Mouse (Mus musculus) MEL (cell line): ENCODE results near the gene Fam205a1. TPM values are rescaled to one million over a fixed set of nuclear protein-coding genes. Genes with fewer than 3 reads are reported as not detected.

ENCODE experiments used
- DNase-seq: peaks from one replicate; pipeline ENCODE4 v3.0.0; 2011; ENCODE audit warnings: low read depth, low spot score
- H3K27ac ChIP-seq: 2 replicates; pipeline ENCODE4 v1.5.1; 2012; ENCODE audit warnings: low read depth, mild to moderate bottlenecking, control low read depth, low read length, moderate library complexity; ENCODE audit not compliant: control insufficient read depth
- H3K27me3 ChIP-seq, 2 experiments: fragments of 150-350 bp in 1 of 2; sonication (generic) in 1 of 2; 2 replicates each; pipeline ENCODE4 v1.6.1; 2012; ENCODE audit warnings: low read length in 2 of 2, mild to moderate bottlenecking in 2 of 2, improper control_type of control experiment in 1 of 2, moderate library complexity in 1 of 2; ENCODE audit not compliant: insufficient read depth in 2 of 2, control insufficient read depth in 1 of 2
- H3K36me3 ChIP-seq, 2 experiments: 2 replicates each; pipeline ENCODE4 v1.6.1; 2012 to 2014; ENCODE audit warnings: low read length in 2 of 2, improper control_type of control experiment in 1 of 2, inconsistent platforms in 1 of 2, mild to moderate bottlenecking in 1 of 2; ENCODE audit not compliant: insufficient read depth in 2 of 2, control insufficient read depth in 1 of 2
- H3K4me1 ChIP-seq, 2 experiments: fragments of 150-350 bp in 1 of 2; sonication (generic) in 1 of 2; 2 replicates each; pipeline ENCODE4 v1.6.1; 2012; ENCODE audit warnings: low read length in 2 of 2, improper control_type of control experiment in 1 of 2, mild to moderate bottlenecking in 1 of 2; ENCODE audit not compliant: insufficient read depth in 2 of 2, control insufficient read depth in 1 of 2
- H3K4me3 ChIP-seq, 2 experiments: fragments of 150-350 bp in 1 of 2; sonication (generic) in 1 of 2; 2 replicates each; pipeline ENCODE4 v1.5.1; 2012; ENCODE audit warnings: low read depth in 2 of 2, low read length in 2 of 2, mild to moderate bottlenecking in 2 of 2, moderate library complexity in 2 of 2, control low read depth in 1 of 2, improper control_type of control experiment in 1 of 2; ENCODE audit not compliant: control insufficient read depth in 1 of 2, insufficient read depth in 1 of 2
- H3K79me2 ChIP-seq: 2 replicates; pipeline ENCODE4 v1.6.1; 2012; ENCODE audit warnings: mild to moderate bottlenecking, low read length, moderate library complexity; ENCODE audit not compliant: control insufficient read depth, poor library complexity, insufficient read depth
- H3K9ac ChIP-seq: 2 replicates; pipeline ENCODE4 v1.6.1; 2012; ENCODE audit warnings: low read depth, mild to moderate bottlenecking, control low read depth, low read length, moderate library complexity; ENCODE audit not compliant: control insufficient read depth, poor library complexity, severe bottlenecking
- H3K9me3 ChIP-seq: fragments of 150-350 bp; sonication (generic); replicated peaks from 2 replicates; pipeline ENCODE4 v1.6.1; 2012; ENCODE audit warnings: mild to moderate bottlenecking, low read length, improper control_type of control experiment, moderate library complexity; ENCODE audit not compliant: insufficient read depth
- BHLHE40 ChIP-seq: IDR thresholded peaks from 2 replicates; pipeline ENCODE4 v1.6.1; 2012; ENCODE audit warnings: low read depth, mild to moderate bottlenecking, inconsistent platforms, low read length, improper control_type of control experiment, borderline replicate concordance
- CHD2 ChIP-seq: IDR thresholded peaks from 2 replicates; pipeline ENCODE4 v1.6.1; 2011; ENCODE audit warnings: low read length, improper control_type of control experiment
- CTCF ChIP-seq, 3 experiments: IDR thresholded peaks in 2 of 3; conservative IDR thresholded peaks in 1 of 3; 2 replicates each; pipeline ENCODE4 v1.5.1; 2011 to 2012; ENCODE audit warnings: low read length in 3 of 3, low read depth in 2 of 3, mild to moderate bottlenecking in 2 of 3, improper control_type of control experiment in 1 of 3, inconsistent platforms in 1 of 3, mixed read lengths in 1 of 3, moderate library complexity in 1 of 3; ENCODE audit not compliant: control insufficient read depth in 1 of 3, insufficient read depth in 1 of 3, poor library complexity in 1 of 3, severe bottlenecking in 1 of 3
- E2F4 ChIP-seq: IDR thresholded peaks from 2 replicates; pipeline ENCODE4 v1.6.1; 2011; ENCODE audit warnings: low read depth, low read length, improper control_type of control experiment, borderline replicate concordance
- ELF1 ChIP-seq: IDR thresholded peaks from 2 replicates; pipeline ENCODE4 v1.6.1; 2014; ENCODE audit warnings: low read depth, mild to moderate bottlenecking, inconsistent platforms, low read length, improper control_type of control experiment, moderate library complexity
- GABPA ChIP-seq: IDR thresholded peaks from 2 replicates; pipeline ENCODE4 v1.6.1; 2012; ENCODE audit warnings: low read depth, mild to moderate bottlenecking, inconsistent platforms, low read length, improper control_type of control experiment, moderate library complexity
- MAFK ChIP-seq: IDR thresholded peaks from 2 replicates; pipeline ENCODE4 v1.6.1; 2011; ENCODE audit warnings: low read depth, mild to moderate bottlenecking, low read length, improper control_type of control experiment, borderline replicate concordance
- MXI1 ChIP-seq: IDR thresholded peaks from 2 replicates; pipeline ENCODE4 v1.6.1; 2011; ENCODE audit warnings: mild to moderate bottlenecking, low read depth, low read length, improper control_type of control experiment
- MYB ChIP-seq: IDR thresholded peaks from 2 replicates; pipeline ENCODE4 v1.6.1; 2011; ENCODE audit warnings: mild to moderate bottlenecking, low read depth, low read length, improper control_type of control experiment
- NELFE ChIP-seq: IDR thresholded peaks from 2 replicates; pipeline ENCODE4 v1.6.1; 2011; ENCODE audit warnings: low read depth, low read length, improper control_type of control experiment
- POLR2A ChIP-seq, 2 experiments: IDR thresholded peaks; 2 replicates each; pipeline ENCODE4 v1.6.1; 2011 to 2012; ENCODE audit warnings: low read length in 2 of 2, mild to moderate bottlenecking in 2 of 2, control low read depth in 1 of 2, improper control_type of control experiment in 1 of 2, low read depth in 1 of 2, moderate library complexity in 1 of 2; ENCODE audit not compliant: control insufficient read depth in 1 of 2, insufficient read depth in 1 of 2, poor library complexity in 1 of 2
- SMC3 ChIP-seq: IDR thresholded peaks from 2 replicates; pipeline ENCODE4 v1.6.1; 2011; ENCODE audit warnings: low read depth, low read length, improper control_type of control experiment
- TAL1 ChIP-seq: IDR thresholded peaks from 2 replicates; pipeline ENCODE4 v1.6.1; 2012; ENCODE audit warnings: mild to moderate bottlenecking, inconsistent platforms, low read length, moderate library complexity, mixed read lengths
- TBP ChIP-seq: IDR thresholded peaks from 2 replicates; pipeline ENCODE4 v1.8.0; 2011; ENCODE audit warnings: low read depth, low read length, improper control_type of control experiment
- TCF12 ChIP-seq: IDR thresholded peaks from 2 replicates; pipeline ENCODE4 v1.6.1; 2014; ENCODE audit warnings: low read depth, mild to moderate bottlenecking, inconsistent platforms, low read length, improper control_type of control experiment, moderate library complexity
- USF1 ChIP-seq: IDR thresholded peaks from 2 replicates; pipeline ENCODE4 v1.6.1; 2014; ENCODE audit warnings: low read depth, mild to moderate bottlenecking, inconsistent platforms, low read length, improper control_type of control experiment, moderate library complexity
- USF2 ChIP-seq, 2 experiments: IDR thresholded peaks; 2 replicates each; pipeline ENCODE4 v1.6.1; 2011 to 2012; ENCODE audit warnings: improper control_type of control experiment in 2 of 2, low read length in 2 of 2, borderline replicate concordance in 1 of 2, inconsistent platforms in 1 of 2, low read depth in 1 of 2, mild to moderate bottlenecking in 1 of 2; ENCODE audit not compliant: insufficient read depth in 1 of 2
- ZKSCAN1 ChIP-seq: IDR thresholded peaks from 2 replicates; pipeline ENCODE4 v1.6.1; 2012; ENCODE audit warnings: low read depth, mild to moderate bottlenecking, inconsistent platforms, low read length, improper control_type of control experiment, moderate library complexity
- polyA plus RNA-seq, 2 experiments: library from polyadenylated mRNA; stranded (reverse) in 1 of 2; unstranded in 1 of 2; fragments of >175 nt in 1 of 2; fragments of >200 nt in 1 of 2; gene quantifications; 2 replicates each; pipeline versions ENCODE4 v1.2.1 to v1.2.4; 2012; ENCODE audit warnings: low replicate concordance in 2 of 2, low read depth in 1 of 2; ENCODE audit not compliant: insufficient read length in 2 of 2, insufficient read depth in 1 of 2, missing spikeins in 1 of 2
- total RNA-seq: library from RNA; depleted of rRNA; stranded (reverse); fragments of 300-350 nt; gene quantifications from 2 replicates; pipeline ENCODE4 v1.2.3, GENCODE M21; 2012

Gene Fam205a1
- total and polyA plus RNA-seq, 3 experiments, result 0.01 TPM; not detected in 2

DNA sequence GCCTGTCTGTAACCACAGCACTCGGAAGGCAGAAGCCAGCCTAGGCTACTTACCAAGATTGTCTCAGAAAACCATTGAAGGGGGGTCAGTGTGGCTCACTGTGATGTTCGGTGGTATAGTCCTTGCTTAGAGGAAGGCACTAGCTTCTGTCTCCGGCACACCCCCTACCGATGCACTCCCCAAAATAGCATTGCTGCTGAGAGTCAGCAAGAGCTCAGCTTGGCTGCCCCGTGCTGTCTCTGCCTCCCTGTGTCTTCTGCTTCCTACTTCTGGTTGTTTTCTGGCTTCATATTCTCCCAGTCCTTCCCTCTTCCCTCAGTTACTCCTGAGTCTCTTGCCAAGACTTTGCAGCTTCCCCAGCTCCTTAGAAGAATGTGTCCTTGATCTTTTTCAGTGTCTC lies 47.2 kb upstream of the Fam205a1 start:
- H3K4me1 ChIP-seq, result no peaks in the 10 kb centered on the region
- H3K79me2 ChIP-seq, result no peaks in the 10 kb centered on the region
- no peaks in the 10 kb centered on the region for H3K9me3 ChIP-seq
- no peak for DNase-seq
- H3K9ac ChIP-seq, result no peak overlapping the region
- H3K4me3 ChIP-seq, result no peak overlapping the region
- H3K27ac ChIP-seq, result no peak overlapping the region
- TF ChIP-seq SMC3, result no peak
- TF ChIP-seq USF1, result no peak
- TF ChIP-seq E2F4, result no peak
- TF ChIP-seq TCF12, result no peak
- TF ChIP-seq NELFE, result no peak
- no peak for TF ChIP-seq MAFK
- TF ChIP-seq ELF1, result no peak
- no peak for TF ChIP-seq BHLHE40
- TF ChIP-seq TBP, result no peak
- no peak for TF ChIP-seq USF2 (IDR thresholded peaks at IDR 0.05; ENCODE audit: borderline replicate concordance in 1 of 2, insufficient read depth in 1 of 2, low read depth in 1 of 2, low read length in 2 of 2)
- TF ChIP-seq ZKSCAN1, result no peak
- TF ChIP-seq, all 39 proteins: peak for 0
- Histone ChIP-seq H3K36me3 (no peaks in the 10 kb centered on the region), H3K27me3 (peaks cover 2 to 4% of the 10 kb centered on the region in 2 experiments; a peak in 3 of 4 replicates)

DNA sequence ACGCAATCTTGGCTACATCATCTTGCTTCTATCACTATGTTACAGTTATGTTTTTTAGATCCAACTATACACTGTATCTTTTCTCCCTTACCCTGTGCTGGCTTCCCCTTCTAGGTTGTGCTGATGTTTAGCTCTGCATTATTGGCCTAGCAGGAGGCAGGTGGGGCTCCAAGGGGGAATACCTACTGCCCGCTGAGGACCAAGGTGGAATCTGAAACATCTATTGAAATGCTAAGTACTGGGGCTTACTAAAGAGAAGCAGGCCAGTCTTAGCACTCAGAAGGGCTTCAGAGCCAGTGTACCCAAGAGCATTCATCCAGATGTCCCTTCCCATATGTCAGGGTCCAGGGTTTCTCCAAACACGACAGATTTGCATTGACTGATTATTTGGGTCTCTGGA lies 45.2 kb upstream of the Fam205a1 start:
- H3K79me2 ChIP-seq, result no peaks in the 10 kb centered on the region
- no peak for TF ChIP-seq CHD2
- no peak for TF ChIP-seq MYB
- TF ChIP-seq TAL1, result no peak
- TF ChIP-seq CTCF (IDR thresholded peaks at IDR 0.05 in 2 of 3, conservative IDR thresholded peaks at IDR 0.05 in 1 of 3; ENCODE audit: control insufficient read depth in 1 of 3, insufficient read depth in 1 of 3, low read depth in 2 of 3, low read length in 3 of 3, poor library complexity in 1 of 3, severe bottlenecking in 1 of 3), result no peak
- no peak for TF ChIP-seq TCF12
- no peak for TF ChIP-seq MXI1
- no peak for TF ChIP-seq POLR2A (IDR thresholded peaks at IDR 0.05; ENCODE audit: control insufficient read depth in 1 of 2, insufficient read depth in 1 of 2, low read depth in 1 of 2, low read length in 2 of 2, poor library complexity in 1 of 2)
- no peak for TF ChIP-seq GABPA
- TF ChIP-seq, all 39 proteins: peak for 0
- H3K27me3 ChIP-seq, result peaks cover 0 to 4% of the 10 kb centered on the region in 2 experiments; a peak in 2 of 4 replicates
- no peaks in the 10 kb centered on the region for H3K4me1 ChIP-seq
- no peak overlapping the region for H3K27ac ChIP-seq
- no peaks in the 10 kb centered on the region for H3K36me3 ChIP-seq
- no peak for DNase-seq
- no peaks in the 10 kb centered on the region for H3K9me3 ChIP-seq
- no peak overlapping the region for H3K9ac ChIP-seq
- H3K4me3 ChIP-seq, result no peak overlapping the region
